Mouse (Mus musculus) cerebellum, adult 9-10 months (tissue): ENCODE measurements at regions not wholly inside any gene's neighbourhood (a gene's known extent, or its start where the extent isn't known, plus 50 kb on each side); places are given as distances from the start of the nearest gene placed in this dataset.

ENCODE experiments used
- DNase-seq: peaks from one replicate; pipeline ENCODE4 v3.0.0; 2022

- DNase-seq, result no peak
Measured at GRCm38 (mm10) chr8:12075943-12076342, 202.7 kb upstream of the A230072I06Rik start.

- no peak for DNase-seq
Measured at GRCm38 (mm10) chr8:12076811-12077375, 201.7 kb upstream of the A230072I06Rik start.

- no peak for DNase-seq
Measured at GRCm38 (mm10) chr8:12077896-12078295, 200.7 kb upstream of the A230072I06Rik start.

- DNase-seq, result no peak
Measured at GRCm38 (mm10) chr8:12078679-12079566, 199.7 kb upstream of the A230072I06Rik start.

GRCm38 (mm10) chr8:12081536-12081935 lies 197.1 kb upstream of the A230072I06Rik start:
- DNase-seq, result no peak

- DNase-seq, result no peak
Measured at GRCm38 (mm10) chr8:12087192-12087800, 191.3 kb upstream of the A230072I06Rik start.

GRCm38 (mm10) chr8:12100145-12100544 lies 178.5 kb upstream of the A230072I06Rik start:
- no peak for DNase-seq

- DNase-seq, result no peak
Measured at GRCm38 (mm10) chr8:12103296-12103695, 175.3 kb upstream of the A230072I06Rik start.

GRCm38 (mm10) chr8:12105106-12105901 lies 173.3 kb upstream of the A230072I06Rik start:
- DNase-seq, result no peak

- no peak for DNase-seq
Measured at GRCm38 (mm10) chr8:12108578-12108977, 170.0 kb upstream of the A230072I06Rik start.

- no peak for DNase-seq
Measured at GRCm38 (mm10) chr8:12111626-12112025, 167.0 kb upstream of the A230072I06Rik start.

GRCm38 (mm10) chr8:12113023-12113422 lies 165.6 kb upstream of the A230072I06Rik start:
- DNase-seq, result no peak

- DNase-seq, result no peak
Measured at GRCm38 (mm10) chr8:12126374-12127001, 152.1 kb upstream of the A230072I06Rik start.

GRCm38 (mm10) chr8:12127106-12127800 lies 151.4 kb upstream of the A230072I06Rik start:
- no peak for DNase-seq

- DNase-seq, result no peak
Measured at GRCm38 (mm10) chr8:12127801-12128490, 150.7 kb upstream of the A230072I06Rik start.

- DNase-seq, result no peak
Measured at GRCm38 (mm10) chr8:12130591-12130990, 148.0 kb upstream of the A230072I06Rik start.

- DNase-seq, result no peak
Measured at GRCm38 (mm10) chr8:12134200-12134599, 144.4 kb upstream of the A230072I06Rik start.

- DNase-seq, result no peak
Measured at GRCm38 (mm10) chr8:12135392-12136177, 143.0 kb upstream of the A230072I06Rik start.

GRCm38 (mm10) chr8:12136178-12136455 lies 142.5 kb upstream of the A230072I06Rik start:
- no peak for DNase-seq

GRCm38 (mm10) chr8:12137496-12137895 lies 141.1 kb upstream of the A230072I06Rik start:
- no peak for DNase-seq

- DNase-seq, result no peak
Measured at GRCm38 (mm10) chr8:12137913-12138312, 140.7 kb upstream of the A230072I06Rik start.
